Mouse (Mus musculus) embryonic facial prominence, embryonic 12.5 days (tissue): Measurements from ENCODE around the gene Sfta2. TPM values are rescaled to one million over a fixed set of nuclear protein-coding genes. Genes with fewer than 3 reads are reported as not detected.

Source experiments
- ATAC-seq: fragments of 200-750 bp; cut with Nextera tagmentation; 2 replicates; pipeline ENCODE4 v1.8.0; 2017; ENCODE audit not compliant: insufficient number of reproducible peaks, insufficient read depth, low FRiP score, low TSS enrichment
- H3K27ac ChIP-seq: fragments of 300-500 bp; sonication (generic); 2 replicates; pipeline ENCODE4 v1.5.1; 2016; ENCODE audit warnings: mild to moderate bottlenecking
- H3K27me3 ChIP-seq: fragments of 300-500 bp; sonication (generic); 2 replicates; pipeline ENCODE4 v1.6.1; 2016; ENCODE audit warnings: mild to moderate bottlenecking, moderate library complexity
- H3K36me3 ChIP-seq: fragments of 300-500 bp; sonication (generic); 2 replicates; pipeline ENCODE4 v1.6.1; 2016; ENCODE audit warnings: mild to moderate bottlenecking
- H3K4me1 ChIP-seq: fragments of 300-500 bp; sonication (generic); 2 replicates; pipeline ENCODE4 v1.6.1; 2016
- H3K4me2 ChIP-seq: fragments of 300-500 bp; sonication (generic); replicated peaks from 2 replicates; pipeline ENCODE4 v1.6.1; 2016; ENCODE audit warnings: mild to moderate bottlenecking, moderate library complexity
- H3K4me3 ChIP-seq: fragments of 300-500 bp; sonication (generic); 2 replicates; pipeline ENCODE4 v1.5.1; 2016; ENCODE audit warnings: mild to moderate bottlenecking
- H3K9ac ChIP-seq: fragments of 300-500 bp; sonication (generic); 2 replicates; pipeline ENCODE4 v1.6.1; 2016; ENCODE audit warnings: mild to moderate bottlenecking, moderate library complexity
- H3K9me3 ChIP-seq: fragments of 300-500 bp; sonication (generic); 2 replicates; pipeline ENCODE4 v1.6.1; 2016; ENCODE audit warnings: mild to moderate bottlenecking, moderate library complexity
- WGBS: fragments of 180-500 bp; shearing (Covaris S2); methylation state at CpG from one replicate; pipeline ENCODE4 v1.1.7; 2016; 5-methylcytosine and 5-hydroxymethylcytosine counted together
- polyA plus RNA-seq: library from polyadenylated mRNA; unstranded; fragments of >200 nt; fragmentation: Nextera tagmentation; extraction: Ambion mirVana; gene quantifications from 2 replicates; pipeline ENCODE4 v1.2.1, GENCODE M21; 2016

Sfta2 gene
- polyA plus RNA-seq, 1 experiment from 2014 or later = not detected

DNA sequence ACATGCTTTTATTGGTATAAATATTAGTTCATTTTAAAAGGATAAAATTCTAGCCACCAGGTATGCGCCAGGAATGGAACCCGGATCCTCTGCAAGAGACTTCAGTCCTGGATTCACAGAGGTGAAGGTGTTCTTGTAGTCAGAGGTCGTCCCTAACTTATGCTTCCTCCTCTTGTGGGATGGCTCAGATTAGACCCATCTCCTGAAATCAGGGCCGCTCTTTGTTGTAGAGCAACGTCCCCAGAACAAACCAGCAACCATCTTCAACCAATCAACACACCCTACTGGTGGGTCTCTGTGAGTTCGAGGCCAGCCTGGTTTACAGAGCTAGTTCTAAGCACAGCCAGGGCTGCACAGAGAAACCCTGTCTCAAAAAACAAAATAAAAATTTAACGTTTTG, 6.9 kb upstream of the Sfta2 start:
- no peak overlapping the region for H3K27ac ChIP-seq
- no peak overlapping the region for H3K4me3 ChIP-seq
- 0 out of 2 replicates have a peak, but pooled peaks cover 6% of the 10 kb centered on the region for H3K9me3 ChIP-seq
- H3K27me3 ChIP-seq = no peaks in the 10 kb centered on the region
- WGBS = 82% methylated on average over 7 of the region's 7 CpGs
- H3K9ac ChIP-seq = no peak overlapping the region
- no peak for ATAC-seq
- H3K4me2 ChIP-seq = no peak overlapping the region
- H3K36me3 ChIP-seq = no peaks in the 10 kb centered on the region
- H3K4me1 ChIP-seq = no peaks in the 10 kb centered on the region

- Histone ChIP-seq H3K9me3 (0 out of 2 replicates have a peak, but pooled peaks cover 6% of the 10 kb centered on the region), H3K27ac (no peak overlapping the region), H3K4me2 (no peak overlapping the region), H3K36me3 (no peaks in the 10 kb centered on the region), H3K9ac (no peak overlapping the region), H3K4me1 (no peaks in the 10 kb centered on the region), H3K4me3 (no peak overlapping the region), H3K27me3 (no peaks in the 10 kb centered on the region)
- ATAC-seq = no peak
- 95% methylated on average over 3 of the region's 3 CpGs for WGBS
These were observed 4.0 kb upstream of the Sfta2 start for GRCm38 (mm10) chr17:35597399-35597798.

DNA sequence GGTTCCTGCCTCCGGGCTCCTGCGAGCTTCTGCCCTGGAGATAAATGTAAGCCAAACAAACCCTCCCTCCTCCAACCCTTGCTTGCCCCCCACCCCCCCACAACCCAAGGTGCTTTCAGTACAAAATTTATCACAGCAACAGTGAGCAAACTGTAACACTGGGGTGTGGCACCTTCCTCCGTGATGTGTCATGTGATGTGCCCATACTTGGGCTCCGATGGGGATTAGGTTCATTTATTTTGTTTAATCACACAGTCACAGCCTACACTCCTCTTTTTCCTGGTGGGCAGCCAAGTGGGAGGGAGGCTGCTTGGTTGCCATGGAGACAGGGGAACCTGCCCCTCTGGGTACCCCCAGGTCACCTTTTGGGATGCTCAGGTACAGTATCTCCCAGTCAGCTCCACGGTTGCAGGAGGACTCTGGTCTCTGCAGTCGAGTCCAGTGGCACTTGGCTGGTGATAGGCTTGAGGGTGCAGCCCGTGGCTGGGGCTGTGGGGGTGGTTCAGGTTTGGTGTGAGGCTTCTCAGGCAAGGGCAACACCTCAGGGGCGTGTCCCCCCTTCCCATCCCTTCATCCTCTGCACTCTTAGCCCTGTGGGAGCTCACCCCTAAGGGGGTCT, 496 bp downstream of the Sfta2 start:
- Histone ChIP-seq H3K27ac (no peak overlapping the region), H3K4me1 (no peaks in the 10 kb centered on the region), H3K4me2 (no peak overlapping the region), H3K36me3 (no peaks in the 10 kb centered on the region), H3K27me3 (no peaks in the 10 kb centered on the region), H3K9me3 (0 out of 2 replicates have a peak, but pooled peaks cover 5% of the 10 kb centered on the region), H3K4me3 (no peak overlapping the region), H3K9ac (no peak overlapping the region)
- no peak for ATAC-seq
- WGBS = 57% methylated on average over 8 of the region's 8 CpGs

DNA sequence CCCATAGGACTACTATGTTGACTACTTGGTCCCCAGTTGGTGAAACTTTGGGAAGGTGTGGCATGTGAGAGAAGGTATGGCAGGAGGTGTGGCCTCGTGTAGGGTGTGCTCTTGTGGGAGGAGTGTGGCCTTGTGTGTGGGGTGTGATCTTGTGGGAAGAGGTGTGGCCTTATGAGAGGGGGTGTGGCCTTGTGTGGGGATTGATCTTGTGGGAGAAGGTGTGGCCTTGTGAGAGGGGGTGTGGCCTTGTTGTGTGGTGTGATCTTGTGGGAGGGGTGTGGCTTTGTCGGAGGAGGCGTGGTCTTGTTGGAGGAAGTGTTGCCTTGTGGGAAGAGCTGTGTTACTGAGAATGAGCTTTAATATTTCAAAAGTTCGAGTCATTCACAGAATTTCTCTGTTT, 15.8 kb downstream of the Sfta2 start:
- ATAC-seq = no peak

DNA sequence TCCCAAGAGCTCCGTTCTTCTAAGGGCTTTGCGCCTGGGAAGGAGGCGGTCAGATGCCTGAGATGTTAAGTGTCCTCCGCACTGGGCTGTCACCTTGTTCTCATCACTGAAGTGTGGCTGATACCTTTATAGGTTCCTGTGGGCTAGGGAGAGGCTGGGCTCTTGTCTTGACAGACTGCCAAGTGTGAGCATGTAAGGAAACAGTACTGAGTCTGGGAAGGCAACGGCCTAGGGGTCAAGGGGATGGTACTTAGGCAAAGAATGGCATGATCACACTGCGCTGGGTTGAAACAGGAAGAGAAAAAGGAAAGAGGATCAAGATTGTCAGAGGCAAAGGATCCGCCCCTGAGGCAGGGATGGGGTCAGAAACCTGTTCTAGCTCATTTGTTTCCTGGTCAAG, 25.2 kb downstream of the Sfta2 start, which contains the start of gene Gm9573:
Gm9573 (minus strand) TSS at position 101 of the 400 bp plus-strand sequence.
- 0 out of 2 replicates have a peak, but pooled peaks cover 4% of the 10 kb centered on the region for H3K27me3 ChIP-seq
- no peaks in the 10 kb centered on the region for H3K36me3 ChIP-seq
- H3K9me3 ChIP-seq = no peaks in the 10 kb centered on the region
- no peak within 1 kb of the TSS for H3K9ac ChIP-seq
- no peak for ATAC-seq
- H3K27ac ChIP-seq = no peak within 1 kb of the TSS
- H3K4me3 ChIP-seq = no peak within 1 kb of the TSS
- no peak within 1 kb of the TSS for H3K4me2 ChIP-seq
- WGBS = 83% methylated on average over 7 of the region's 7 CpGs
- H3K4me1 ChIP-seq = no peaks in the 10 kb centered on the region

More for the DNA sequence above, 15.8 kb downstream of the Sfta2 start:
- Histone ChIP-seq H3K27ac (no peak overlapping the region), H3K9me3 (no peaks in the 10 kb centered on the region), H3K4me2 (no peak overlapping the region), H3K27me3 (no peaks in the 10 kb centered on the region), H3K36me3 (no peaks in the 10 kb centered on the region), H3K4me1 (no peaks in the 10 kb centered on the region), H3K4me3 (no peak overlapping the region), H3K9ac (no peak overlapping the region)
- whole genome bisulfite sequencing = 82% methylated on average over 4 of the region's 4 CpGs

- Histone ChIP-seq H3K27ac (no peak overlapping the region), H3K9ac (no peak overlapping the region), H3K9me3 (no peaks in the 10 kb centered on the region), H3K4me1 (peaks cover 5% of the 10 kb centered on the region; the same call in 1 of the 2 replicates), H3K27me3 (peaks cover 8% of the 10 kb centered on the region; the same call in 1 of the 2 replicates), H3K4me2 (no peak overlapping the region), H3K4me3 (no peak overlapping the region), H3K36me3 (no peaks in the 10 kb centered on the region)
- WGBS = 21% methylated on average over 1 of the region's 1 CpGs
- ATAC-seq = no peak
These were observed 32.6 kb downstream of the Sfta2 start for GRCm38 (mm10) chr17:35633992-35634391.

GRCm38 (mm10) chr17:35635202-35635601, 33.9 kb downstream of the Sfta2 start:
- H3K9me3 ChIP-seq = no peaks in the 10 kb centered on the region
- no peak for ATAC-seq
- peaks cover 5% of the 10 kb centered on the region; the same call in 1 of the 2 replicates for H3K4me1 ChIP-seq
- no peak overlapping the region for H3K4me2 ChIP-seq
- no peaks in the 10 kb centered on the region for H3K36me3 ChIP-seq
- H3K27ac ChIP-seq = no peak overlapping the region
- WGBS = 77% methylated on average over 3 of the region's 3 CpGs
- H3K27me3 ChIP-seq = peaks cover 8% of the 10 kb centered on the region; the same call in 1 of the 2 replicates
- H3K9ac ChIP-seq = no peak overlapping the region
- H3K4me3 ChIP-seq = no peak overlapping the region

GRCm38 (mm10) chr17:35635699-35636111, 34.4 kb downstream of the Sfta2 start:
- Histone ChIP-seq H3K27me3 (peaks cover 8% of the 10 kb centered on the region; the same call in 1 of the 2 replicates), H3K9me3 (no peaks in the 10 kb centered on the region), H3K36me3 (no peaks in the 10 kb centered on the region), H3K9ac (peak overlapping the region; percentile 38; the same call in 1 of the 2 replicates), H3K4me1 (peaks cover 5% of the 10 kb centered on the region; the same call in 1 of the 2 replicates), H3K27ac (no peak overlapping the region), H3K4me3 (peak overlapping the region; percentile 36), H3K4me2 (peak overlapping the region; percentile 63)
- no peak for ATAC-seq
- 2% methylated on average over 15 of the region's 15 CpGs for WGBS

GRCm38 (mm10) chr17:35636363-35636762, 35.0 kb downstream of the Sfta2 start:
- H3K36me3 ChIP-seq = no peaks in the 10 kb centered on the region
- peaks cover 5% of the 10 kb centered on the region; the same call in 1 of the 2 replicates for H3K4me1 ChIP-seq
- ATAC-seq = no peak
- no peak overlapping the region for H3K4me3 ChIP-seq
- no peak overlapping the region for H3K9ac ChIP-seq
- H3K4me2 ChIP-seq = peak overlapping the region; percentile 63; the same call in 1 of the 2 replicates
- no peak overlapping the region for H3K27ac ChIP-seq
- no peaks in the 10 kb centered on the region for H3K9me3 ChIP-seq
- WGBS = 41% methylated on average over 5 of the region's 5 CpGs
- H3K27me3 ChIP-seq = peaks cover 8% of the 10 kb centered on the region; the same call in 1 of the 2 replicates

DNA sequence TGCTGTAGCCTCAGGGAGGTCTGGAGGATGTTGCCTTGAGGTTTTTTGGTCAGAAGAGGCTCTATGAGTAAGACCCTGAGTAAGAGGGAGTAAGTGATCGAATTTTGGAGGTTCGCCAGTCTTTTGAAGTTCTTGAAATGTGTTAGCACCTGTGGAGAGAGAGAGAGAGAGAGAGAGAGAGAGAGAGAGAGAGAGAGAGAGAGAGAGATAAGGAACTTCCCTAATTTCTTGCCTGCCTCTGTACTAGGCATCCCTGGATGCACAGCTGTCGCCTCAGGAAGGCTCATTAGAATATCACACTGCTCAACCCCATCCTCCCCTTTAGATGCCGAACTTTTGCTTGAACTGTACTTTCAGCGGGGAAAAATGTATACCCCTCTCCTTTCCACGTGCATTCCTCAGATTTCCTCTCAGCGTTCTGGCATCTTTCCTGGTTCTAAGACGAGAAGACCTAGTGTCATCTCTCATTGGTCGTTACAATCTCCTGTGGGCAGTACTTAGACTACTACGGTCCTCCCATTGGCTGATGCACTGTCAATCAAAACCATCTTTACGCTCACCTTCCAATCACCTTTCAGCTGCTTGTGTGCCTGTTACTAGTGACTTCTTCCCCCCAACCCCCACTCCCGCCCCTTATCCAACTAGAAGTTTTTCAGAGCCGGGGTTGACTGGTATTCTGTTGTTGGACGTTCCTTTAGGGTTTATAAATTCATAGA, 37.3 kb downstream of the Sfta2 start:
- no peaks in the 10 kb centered on the region for H3K36me3 ChIP-seq
- peaks cover 8% of the 10 kb centered on the region; the same call in 1 of the 2 replicates for H3K27me3 ChIP-seq
- H3K4me1 ChIP-seq = peaks cover 5% of the 10 kb centered on the region; the same call in 1 of the 2 replicates
- H3K4me2 ChIP-seq = peak overlapping the region; percentile 26; the same call in 1 of the 2 replicates
- no peaks in the 10 kb centered on the region for H3K9me3 ChIP-seq
- H3K9ac ChIP-seq = no peak overlapping the region
- no peak overlapping the region for H3K27ac ChIP-seq
- peak; percentile 80 for ATAC-seq
- WGBS = 29% methylated on average over 14 of the region's 14 CpGs
- 0 out of 2 replicates have a peak overlapping the region, but pooled peaks have one; percentile 7 for H3K4me3 ChIP-seq

DNA sequence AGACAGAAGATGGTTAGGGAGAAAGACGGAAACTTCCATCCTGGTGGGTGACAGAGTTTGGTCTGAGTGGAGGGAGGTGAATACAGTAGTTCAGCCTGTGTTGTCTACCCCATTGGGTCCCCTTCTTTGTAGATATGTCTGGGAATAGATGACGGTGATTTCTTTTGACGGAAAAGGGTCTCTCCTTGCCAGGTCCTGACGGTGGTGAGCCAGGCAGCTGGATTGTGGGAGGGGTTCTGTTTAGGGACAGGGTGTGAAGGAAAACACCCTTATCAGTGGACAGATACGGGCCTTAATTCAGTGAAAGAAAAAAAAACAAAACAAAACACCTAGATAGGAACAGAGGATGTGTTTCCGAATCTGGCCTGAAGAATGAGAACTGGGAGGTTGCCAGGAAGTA, 38.0 kb downstream of the Sfta2 start:
- Histone ChIP-seq H3K4me3 (no peak overlapping the region), H3K4me2 (no peak overlapping the region), H3K9me3 (no peaks in the 10 kb centered on the region), H3K4me1 (0 out of 2 replicates have a peak, but pooled peaks cover 5% of the 10 kb centered on the region), H3K36me3 (no peaks in the 10 kb centered on the region), H3K9ac (no peak overlapping the region), H3K27ac (no peak overlapping the region), H3K27me3 (peaks cover 8% of the 10 kb centered on the region; the same call in 1 of the 2 replicates)
- ATAC-seq = no peak
- WGBS = 82% methylated on average over 6 of the region's 6 CpGs
